Mouse (Mus musculus) bone marrow, adult 2 months (tissue): ENCODE data around the gene Tbx19.

ENCODE experiments used
- CTCF ChIP-seq: fragments of 200-500 bp; IDR thresholded peaks from 2 replicates; pipeline ENCODE4 v1.5.1; 2011; ENCODE audit warnings: low read length, control low read depth; ENCODE audit not compliant: control insufficient read depth, insufficient read depth
- POLR2A ChIP-seq: fragments of 200-500 bp; IDR thresholded peaks from 2 replicates; pipeline ENCODE4 v1.6.1; 2011; ENCODE audit warnings: low read depth, mild to moderate bottlenecking, control low read depth, low read length, borderline replicate concordance; ENCODE audit not compliant: control insufficient read depth

DNA sequence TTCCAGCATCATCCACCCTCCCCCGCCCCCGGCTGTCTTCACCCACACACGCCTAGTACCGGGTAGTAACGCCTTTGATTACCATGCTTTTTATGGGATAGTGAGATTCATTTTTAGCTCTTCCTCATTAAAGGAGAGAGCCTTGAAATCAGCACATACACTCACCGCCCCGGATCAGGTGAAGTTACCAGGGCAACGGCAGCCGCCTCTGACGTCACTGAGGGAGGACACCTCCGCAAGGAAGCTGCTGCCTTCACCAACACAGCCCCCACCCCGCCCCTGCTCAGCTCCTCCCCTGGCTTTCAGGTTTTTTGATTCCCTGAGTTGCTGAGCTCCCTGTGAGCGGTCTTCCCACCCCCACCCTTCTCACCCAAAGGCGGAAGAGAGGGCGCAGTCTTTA lies 68.9 kb downstream of the Tbx19 start:
- TF ChIP-seq POLR2A: no peak
- no peak for TF ChIP-seq CTCF
